Mouse (Mus musculus): Measurements from ENCODE around the gene Coro2b.

Coro2b gene

DNA sequence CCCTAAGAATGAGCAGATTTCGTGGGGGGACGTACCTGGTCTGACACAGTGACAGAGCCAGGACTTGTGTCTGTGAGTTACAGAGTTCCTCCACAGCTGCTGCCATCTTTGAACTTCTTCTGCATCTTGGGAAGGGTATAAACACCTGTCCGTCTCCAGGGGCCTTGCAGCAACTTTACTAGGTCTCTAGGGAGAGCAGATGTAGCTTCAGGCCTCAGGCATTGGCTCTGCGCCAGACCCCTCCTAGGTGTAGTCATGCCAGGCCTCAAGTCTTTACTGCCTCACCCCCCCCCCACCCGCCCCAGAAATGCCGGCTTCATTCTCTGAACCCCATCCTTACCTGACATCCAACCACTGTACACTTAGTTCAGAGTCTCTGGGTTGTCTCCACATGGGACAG is 1.1 kb upstream of the Coro2b start:
- peak; percentile 51 to 73 for DNase-seq

DNA sequence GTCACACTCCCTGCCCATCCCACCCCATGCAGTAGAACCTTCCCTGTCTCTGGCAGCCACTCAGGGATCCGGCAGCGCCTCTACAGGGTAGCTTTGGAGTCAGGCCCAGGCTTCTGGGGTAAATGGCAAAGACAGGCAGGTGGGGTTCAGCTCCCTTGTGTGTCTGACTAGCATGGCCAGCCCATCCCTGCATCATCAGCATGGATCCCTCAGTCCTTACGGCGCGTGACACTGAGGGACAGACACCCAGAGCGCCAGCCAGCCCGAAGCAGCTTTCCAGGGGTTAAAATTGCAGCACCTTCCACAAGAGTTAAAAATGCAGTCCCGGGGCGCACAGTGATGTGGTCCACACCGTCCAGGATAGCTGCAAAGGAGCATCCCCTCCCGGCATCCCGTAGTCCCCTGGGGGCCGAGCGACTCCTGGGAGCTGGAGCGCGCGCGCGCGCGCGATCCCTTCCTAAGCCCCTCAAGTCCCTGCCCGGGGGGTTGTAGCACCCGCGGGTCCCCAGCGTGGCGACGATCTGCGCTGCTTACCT is 657 bp downstream of the Coro2b start:
- no peak for DNase-seq

DNA sequence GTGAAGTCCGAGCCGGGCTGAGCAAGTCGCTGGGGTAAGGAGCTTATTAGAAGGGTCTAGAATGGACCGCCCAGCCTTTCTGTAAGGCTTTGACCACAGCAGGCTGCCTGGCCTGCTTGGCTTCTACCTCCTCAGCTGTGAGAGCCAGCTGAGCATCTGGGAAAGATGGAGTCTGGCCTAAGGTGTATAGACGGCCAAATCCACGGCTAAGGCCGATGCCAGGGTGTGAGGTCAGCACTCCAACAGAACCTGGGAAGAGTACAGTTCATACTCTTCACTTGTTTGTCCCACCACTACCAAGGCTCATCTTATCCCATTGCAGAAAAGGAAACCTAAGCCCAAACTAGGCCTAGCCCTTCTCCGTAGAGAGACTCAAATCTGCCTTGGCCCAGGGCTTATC is 1.3 kb downstream of the Coro2b start:
- DNase-seq = no peak

DNA sequence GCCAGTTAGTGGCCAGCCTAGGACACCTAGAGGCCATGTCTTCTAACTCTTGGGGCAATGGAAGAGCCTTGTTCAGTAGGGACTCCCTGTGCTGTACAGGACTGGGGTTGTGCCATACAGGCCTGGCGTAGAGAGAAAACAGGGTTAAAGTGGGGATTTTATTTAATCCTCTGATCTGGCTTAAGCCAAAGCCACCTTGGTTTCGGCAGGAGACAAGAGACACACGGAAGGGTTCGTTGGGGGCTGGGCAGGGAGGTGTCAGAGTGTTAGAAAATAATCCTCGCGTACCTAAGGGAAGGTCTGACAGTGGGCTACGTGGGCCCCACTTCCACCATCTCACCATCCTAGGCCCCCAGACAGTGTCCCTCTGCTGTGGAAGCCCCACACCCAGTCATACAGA is 2.2 kb downstream of the Coro2b start:
- no peak for DNase-seq

DNA sequence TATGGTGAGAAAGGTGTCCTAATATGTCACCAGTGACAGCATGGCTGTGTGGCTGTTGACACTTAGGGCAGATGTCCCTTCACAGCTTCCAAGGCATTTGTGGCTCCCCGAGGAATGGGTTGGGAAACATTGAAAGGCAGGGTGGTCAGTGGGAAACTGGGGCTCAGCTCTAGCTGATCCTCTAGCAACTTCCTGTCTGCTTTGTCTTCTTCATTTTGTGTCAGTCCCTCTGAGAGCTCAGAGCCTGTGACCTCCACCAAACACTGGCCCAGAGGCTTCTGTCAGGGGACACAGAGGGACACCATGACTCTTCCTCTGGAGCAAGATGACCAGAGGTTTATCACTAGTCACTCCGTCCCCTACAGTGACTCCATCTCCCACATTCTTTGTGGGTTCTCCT is 2.7 kb downstream of the Coro2b start:
- DNase-seq = no peak

DNA sequence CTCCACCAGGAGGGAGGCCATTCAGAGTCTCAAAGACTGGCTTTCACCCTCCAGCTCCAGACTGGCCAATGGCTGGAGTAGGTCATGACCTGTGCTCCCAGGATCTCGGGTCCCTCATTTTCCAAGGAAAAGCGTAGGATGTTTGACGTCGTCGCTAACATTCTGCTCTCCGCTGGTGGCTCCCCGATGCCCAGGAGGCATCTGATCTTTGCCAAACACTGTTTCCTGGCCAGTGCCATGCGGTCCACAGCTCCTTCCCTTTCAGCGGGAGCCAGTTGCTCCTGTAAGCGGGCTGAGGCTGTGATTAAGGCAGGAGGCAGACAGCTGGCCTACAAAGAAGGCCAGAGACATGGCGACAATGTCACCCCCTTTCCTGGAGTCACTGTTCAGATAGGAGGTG is 4.0 kb downstream of the Coro2b start:
- no peak for DNase-seq

DNA sequence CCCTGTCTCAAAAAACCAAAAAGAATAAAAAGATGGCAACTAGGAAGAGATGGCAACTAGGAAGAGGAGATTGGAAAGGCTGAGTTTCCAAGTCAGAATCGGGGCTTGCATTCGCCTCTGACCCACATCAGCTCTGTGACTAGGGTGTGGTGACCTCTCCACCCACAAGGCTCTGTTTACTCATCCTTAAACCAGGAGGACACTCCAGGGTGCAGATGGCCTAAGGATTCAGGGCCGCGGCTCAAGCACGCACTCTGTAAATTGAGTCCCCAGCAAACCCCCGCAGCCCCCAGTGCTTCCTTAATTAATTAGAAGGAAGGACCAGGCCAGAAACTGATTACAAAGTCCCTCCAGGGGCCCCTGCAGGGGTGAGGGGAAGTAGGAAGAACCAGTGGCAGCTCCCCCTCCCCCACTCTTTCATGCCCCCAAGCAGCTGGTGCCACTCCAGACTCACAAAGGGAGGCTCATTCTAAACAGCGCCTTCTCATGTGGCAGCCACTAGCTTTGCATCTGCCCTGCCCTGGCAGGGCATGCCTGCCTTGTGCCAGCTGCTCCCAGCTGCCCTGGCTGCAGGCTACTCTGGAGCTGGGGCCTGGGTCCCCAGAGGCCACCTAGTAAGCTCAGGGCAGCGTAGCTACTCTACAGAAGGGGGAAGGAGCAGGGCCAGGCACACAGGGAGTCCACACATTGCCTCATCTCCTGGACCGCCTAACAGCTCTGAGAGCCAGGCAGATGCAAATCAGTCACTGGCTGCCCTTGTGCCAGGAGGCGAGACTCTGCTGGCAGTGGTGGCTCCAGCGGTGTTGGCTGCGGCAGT is 5.2 kb downstream of the Coro2b start:
- peak; percentile 71 to 85 for DNase-seq

DNA sequence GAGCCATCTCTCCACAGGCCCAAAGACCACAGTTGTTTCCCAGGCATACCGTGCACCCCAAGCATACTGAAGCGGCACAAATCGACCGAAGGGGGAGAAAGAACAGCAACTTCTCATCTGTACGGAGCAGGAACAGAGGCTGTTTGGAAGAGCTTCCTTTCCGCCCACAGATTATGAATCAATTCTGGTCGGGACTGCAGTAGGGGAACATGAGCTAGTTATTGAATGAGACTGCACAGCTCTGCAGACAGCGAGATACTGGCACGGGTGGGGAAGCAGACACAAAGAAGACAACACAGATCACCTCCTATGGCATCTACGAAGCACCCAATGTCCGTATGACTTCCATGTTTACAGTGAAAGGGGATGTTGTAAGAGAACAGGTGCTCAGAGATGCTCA is 8.3 kb downstream of the Coro2b start:
- DNase-seq = no peak

DNA sequence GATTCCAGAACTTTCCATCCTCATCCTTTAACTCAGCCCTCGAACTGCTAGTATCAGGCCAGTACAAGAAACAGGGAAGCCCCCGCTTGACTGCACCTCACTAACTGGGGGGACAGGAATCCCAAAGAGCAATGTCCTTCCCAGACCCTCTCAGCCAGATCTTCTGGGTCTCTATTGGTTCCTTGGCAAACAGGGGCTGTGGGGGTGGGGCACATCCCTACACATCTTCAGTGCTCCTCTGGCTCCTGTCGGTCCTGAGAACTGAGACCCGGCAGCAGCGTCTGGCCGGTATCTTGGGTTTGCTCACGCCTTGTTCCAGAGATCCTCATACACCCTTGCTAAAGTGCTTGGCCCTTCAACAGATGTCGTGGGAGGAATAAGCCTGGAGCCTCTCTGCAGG is 10.0 kb downstream of the Coro2b start:
- DNase-seq = no peak

DNA sequence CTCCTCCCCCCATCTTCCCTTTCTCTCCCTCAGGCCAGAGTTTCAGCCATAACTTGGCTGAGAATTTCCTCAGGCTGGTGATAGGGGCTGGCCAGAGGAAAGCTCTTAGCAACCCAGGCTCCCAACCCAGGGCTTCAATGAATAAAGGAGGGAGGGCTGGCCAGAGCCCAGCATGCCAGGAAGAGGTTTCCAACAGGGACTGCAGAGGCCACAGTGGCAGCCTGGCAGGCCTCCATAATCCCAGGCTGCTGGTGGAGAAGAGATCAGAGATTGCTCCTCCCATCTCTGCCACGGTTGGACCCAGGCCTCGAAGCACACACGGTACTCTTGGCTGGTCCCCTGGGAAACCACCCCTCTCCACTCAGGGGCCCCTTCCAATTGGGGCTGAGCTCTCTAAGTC is 10.4 kb downstream of the Coro2b start:
- DNase-seq = no peak

DNA sequence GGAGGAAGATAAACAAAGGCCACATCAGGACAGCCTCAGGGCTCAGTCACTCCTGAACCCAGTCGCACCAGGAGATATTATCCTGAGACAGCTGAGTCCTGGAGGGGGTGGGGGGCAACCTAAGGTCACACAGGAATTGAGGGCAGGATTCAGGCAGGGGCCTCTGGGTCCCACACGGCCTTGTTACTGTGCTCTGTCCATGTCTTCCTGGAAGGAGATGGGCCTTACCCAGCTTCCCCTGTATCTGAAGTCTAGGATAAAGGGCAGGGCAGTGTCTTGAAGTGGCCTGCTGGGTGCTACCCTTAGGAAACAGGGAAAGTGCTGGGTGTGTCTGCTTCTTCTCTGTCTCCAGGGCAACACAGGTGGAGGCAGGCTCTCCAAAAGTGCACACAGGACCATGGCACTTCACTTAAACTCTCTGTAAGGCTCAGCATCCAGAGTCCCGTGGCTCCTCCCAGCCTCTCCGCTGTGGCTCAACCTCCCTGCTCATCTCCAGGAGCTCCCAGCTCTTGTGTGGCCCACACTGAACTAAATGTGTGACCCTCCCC is 12.0 kb downstream of the Coro2b start:
- no peak for DNase-seq

DNA sequence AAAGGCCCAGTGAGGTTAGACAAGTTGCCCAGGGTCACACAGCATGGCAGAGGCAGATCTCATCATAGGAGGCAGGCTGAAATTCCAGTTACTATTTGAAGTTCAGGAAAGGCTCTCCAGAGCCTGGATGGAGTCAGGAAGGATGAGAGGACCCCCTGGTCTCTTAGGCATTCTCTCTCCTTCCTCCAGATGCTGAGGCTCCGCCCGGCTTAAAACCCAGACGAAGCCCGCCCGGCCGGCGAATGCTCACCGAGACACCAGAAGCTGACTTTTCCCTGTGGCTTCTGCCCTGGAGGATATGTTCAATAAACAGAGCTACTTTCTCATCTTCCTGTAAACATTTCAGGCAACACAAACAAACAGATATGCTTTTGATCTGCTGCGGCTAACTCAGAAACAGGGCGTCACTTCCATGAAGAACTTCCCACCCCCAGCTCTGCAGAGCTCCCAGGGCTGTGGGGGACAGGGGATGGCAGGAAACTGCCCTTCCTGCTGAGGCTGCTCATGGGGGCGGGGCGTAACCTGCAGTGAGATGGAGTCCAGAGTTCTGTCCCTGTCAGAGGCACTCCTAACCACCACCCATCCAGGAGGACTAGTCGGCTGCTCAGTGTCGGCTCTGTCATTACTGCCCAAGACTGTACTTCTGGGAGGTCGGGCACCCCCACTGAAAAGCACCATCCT is 13.9 kb downstream of the Coro2b start:
- peak in 1 of 2 experiments; percentile 39 for DNase-seq

DNA sequence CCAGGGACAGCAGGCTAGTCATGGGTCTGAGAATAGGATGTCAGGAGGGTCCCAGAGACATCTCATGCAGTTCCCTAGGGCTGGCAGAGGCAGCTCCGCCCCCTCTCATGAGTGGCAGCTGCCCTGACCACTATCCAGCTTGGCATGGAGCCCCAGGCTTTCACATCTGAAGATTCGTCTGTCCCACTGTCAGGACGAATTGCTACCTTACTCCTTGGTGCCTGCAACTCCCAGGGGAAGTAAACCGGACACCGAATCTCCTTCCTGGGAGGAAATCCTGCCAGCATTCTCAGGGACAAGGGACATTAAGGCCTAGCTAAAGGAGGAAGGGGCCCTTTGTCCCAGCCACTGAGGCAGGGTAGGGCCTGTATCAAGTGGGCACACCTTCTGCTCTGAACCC is 14.6 kb downstream of the Coro2b start:
- no peak for DNase-seq

DNA sequence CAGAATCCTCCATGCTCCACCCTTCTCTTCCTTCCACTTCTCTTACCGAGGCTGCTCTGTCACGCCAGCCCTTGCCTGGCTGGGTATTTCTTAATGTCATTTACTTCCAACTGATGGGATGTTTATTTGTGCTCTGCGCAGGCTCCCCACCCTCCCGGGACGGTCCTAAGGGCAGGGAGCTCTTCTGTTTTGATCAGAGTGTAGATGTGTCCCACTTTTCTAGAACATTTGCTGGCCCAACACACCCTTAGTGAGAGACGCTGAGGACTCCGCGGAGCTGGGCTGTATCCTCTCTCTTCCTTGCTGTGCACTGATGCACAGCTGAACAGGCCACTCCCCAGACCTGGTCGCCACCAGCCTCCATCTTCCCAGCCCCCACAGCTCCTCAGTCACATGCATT is 15.3 kb downstream of the Coro2b start:
- no peak for DNase-seq

DNA sequence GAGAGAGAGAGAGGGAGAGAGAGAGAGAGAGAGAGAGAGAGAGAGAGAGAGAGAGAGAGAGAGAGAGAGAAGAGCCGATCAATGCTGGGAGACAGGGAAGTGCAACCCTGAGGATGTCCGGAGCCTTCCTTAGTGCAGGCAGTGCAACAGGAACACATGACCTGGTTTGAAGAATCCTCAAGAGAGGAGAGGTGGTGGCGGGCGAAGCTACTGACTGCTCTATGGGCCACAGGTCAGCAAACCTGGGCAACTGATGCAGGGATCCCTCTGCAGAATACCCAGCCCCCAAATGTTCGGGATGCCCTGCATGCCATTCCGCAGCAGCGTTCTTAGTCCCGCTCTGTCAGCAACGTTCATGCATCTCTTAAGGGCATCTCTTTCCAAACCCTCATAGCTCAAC is 15.9 kb downstream of the Coro2b start:
- no peak for DNase-seq

DNA sequence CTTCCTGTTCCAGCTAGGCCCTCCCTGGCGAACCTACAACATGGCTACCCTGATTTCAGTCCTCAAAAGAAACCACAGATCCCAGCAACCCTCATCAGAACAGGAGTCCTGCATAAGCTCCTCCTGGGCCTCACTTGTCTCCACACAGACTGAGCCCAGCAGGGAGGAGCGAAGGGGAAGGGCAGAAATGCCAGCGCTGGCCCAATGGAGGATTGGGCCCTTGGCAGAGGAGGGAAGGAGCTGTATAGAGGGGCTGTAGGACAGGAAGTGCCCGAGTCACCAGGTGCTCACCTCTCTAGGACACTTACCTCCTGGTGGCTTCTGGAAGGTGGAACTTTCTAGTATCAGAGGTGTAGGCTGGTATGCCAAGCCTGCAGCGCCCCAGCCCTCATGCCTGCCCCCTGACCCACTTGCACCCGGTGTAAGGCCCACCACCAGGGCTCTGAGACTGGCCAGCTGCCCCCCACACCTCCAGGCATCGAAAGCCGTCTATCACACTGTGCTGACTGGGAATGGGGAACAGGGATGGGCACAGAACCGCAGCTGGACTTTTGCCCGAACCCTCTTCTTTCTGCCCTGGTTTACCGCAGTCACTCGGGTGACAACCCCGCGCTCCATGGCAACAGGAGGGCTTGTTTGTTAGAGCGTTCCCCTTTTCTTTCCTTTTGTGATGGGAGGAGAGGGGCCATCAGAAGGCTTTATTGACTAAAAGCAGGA is 16.9 kb downstream of the Coro2b start:
- no peak for DNase-seq

DNA sequence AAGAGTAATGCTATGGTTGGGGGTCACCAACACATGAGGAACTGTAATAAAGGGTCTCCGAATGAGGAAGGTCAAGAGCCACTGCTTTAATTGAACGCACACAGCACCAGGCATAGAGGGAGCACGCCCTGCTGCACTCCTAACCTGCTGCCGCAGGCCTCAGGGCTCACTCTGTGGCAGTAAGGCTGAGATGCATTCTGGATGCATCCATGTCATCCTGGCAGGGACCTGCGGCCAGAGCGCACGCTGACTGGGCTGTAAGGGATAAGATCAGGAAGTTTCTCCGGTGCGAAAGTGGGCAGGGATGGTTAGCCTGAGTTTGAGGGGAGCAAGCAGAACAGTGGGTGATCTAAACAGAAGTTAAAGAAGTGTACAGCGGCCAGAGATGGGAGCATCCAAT is 17.5 kb downstream of the Coro2b start:
- DNase-seq = no peak

DNA sequence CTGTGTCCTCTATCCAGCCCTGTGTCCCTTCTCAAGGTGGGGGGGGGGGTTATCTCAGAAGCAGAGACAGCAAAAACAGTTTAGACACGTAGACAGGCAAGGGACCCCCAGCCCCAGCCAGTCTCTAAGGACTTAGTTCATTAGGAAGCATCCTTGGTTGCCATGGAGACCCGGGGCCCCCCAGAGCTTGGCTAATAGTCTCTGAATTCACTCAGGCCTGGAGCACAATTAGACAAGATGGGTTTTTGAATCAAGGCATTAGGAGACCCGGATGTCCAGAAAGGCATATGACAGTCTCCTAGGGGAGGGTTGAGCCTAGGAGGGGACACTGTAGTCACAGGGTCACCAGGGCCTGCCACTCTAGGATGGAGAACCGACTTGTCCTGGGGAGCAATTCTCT is 18.3 kb downstream of the Coro2b start:
- DNase-seq = no peak

DNA sequence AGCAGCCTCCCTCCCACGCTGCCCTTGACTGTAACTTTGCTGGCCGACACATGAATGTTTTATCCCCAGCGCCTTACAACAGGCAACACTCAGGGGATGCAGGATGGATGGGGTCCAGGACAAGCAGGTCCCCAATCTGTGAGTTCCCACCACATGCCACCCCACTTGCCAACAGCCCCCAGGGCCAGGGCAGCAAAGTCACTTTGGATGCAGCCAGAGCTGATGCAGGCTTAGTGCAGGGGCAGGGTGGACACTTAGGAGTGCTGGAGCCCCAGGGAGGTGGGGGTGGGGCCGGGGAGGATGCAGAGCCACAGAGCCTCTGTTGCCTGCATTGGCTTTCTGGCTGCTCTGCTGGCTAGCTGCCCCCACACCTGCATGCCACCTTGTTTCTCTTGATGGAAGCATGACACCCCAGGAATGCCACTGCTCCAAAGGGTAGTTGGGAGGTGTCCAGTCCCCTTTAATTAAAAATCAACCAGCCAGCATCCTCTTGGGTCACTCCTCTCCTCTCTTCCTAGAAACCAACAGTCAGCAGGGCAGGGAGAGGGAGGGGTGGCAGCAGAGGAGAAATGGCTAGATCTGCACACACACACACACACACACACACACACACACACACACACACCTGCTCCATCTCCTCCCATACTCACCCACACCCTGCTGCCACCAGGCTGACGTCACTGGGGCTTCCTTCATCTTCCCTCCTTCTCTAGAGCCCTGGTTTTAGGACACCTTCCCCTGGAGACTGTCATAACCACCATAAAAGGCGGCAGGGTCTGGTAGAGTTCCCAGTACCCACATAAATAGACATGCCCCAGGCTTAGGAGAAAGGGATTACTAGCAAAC is 19.5 kb downstream of the Coro2b start:
- DNase-seq = no peak

DNA sequence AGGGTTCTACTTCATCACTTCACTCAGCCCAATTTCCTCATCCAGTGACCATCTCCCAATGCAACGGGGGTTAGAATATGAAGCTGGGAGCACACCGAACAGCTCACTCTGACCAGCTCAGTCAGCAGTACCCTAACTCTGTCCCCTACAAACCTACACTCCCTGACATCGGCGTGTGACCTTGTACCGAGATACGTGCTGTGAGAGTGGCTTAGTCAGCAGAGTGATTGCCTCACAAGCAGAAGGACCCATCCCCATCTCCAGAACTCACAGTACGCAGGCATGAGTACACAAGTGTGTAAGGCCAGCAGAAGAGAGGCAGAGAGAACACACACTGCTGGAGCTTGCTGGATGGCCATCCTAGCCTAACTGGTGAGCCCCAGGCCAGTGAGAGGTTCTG is 21.7 kb downstream of the Coro2b start:
- no peak for DNase-seq

DNA sequence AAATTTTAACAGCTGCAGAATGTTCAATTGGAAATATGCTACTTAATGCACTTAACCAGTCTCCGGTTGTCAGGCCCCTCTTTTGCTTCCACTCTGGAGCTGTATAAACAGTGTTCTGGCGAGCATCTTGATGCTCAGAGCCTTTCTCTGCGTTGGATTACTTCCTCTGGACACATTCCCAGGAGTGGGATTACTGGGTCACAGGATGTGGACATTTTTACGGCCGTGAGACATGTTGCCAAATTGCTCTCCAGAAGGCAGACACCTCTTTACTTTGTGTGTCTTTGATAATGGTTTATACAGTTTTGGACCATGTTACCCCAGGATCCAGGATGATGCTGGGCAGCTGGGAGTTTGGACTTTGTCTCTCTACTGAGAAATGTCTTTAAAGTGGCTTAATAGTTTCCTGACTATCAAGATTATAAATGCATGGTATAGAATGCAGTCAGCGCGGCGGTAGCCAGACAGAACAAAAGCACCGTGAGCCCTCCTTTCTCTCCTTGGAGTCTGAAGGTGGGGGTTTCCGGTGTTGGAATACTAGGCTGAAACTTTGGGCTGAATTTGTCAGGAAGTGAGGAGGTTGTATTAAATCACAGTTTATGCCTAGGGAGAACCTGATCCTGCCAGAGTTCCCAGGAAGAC is 23.2 kb downstream of the Coro2b start:
- DNase-seq = no peak

DNA sequence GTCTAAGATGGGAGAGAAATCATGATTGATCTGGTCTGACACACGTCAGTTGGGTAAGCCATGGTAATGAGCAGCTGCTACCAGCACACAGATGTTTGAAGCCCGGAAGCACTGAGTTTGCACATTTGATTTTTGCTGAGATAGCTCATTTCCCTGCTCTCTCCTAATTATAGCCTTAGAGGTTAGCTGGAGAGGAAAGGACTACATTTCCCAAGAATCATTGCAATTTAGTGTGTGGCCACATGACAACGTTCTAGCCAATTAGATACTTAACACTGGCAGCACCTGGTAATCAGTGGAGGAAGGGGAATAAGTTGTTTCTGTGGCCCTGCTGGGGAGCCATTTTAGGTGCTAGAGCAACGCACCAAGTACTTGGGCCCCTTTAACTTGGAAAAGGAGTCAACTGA is 26.3 kb downstream of the Coro2b start:
- peak; percentile 41 to 62 for DNase-seq
